Mouse (Mus musculus): ENCODE measurements at regions not wholly inside any gene's neighbourhood (a gene's known extent, or its start where the extent isn't known, plus 50 kb on each side); places are given as distances from the start of the nearest gene placed in this dataset.
"Not testable (repeated sequence)": the region's sequence is repeated elsewhere in the genome, so short reads cannot be mapped to it uniquely, and the experiment has no call there.

DNA sequence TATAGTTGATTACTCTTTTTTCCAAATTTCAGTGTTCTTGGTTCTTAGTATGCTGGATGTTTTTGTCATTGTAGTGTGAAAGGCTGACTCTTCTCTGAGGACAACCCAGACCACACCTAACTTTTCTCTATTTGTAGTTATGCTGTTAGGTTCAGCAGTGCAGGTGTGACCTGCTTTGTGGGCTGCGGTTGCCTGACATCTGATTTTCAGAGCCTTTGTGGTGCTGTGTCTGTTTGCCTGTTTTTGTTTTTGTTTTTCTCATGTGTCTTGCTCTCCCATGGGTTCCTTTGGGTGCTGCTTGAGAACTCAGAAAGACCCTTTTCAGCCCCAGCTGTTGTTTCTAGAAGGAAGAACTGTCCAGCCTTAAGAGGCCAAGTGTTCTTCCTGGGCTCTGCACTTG, 52.0 kb upstream of the Trpm1 start:
- no peak for TF ChIP-seq CTCF (conservative IDR thresholded peaks at IDR 0.05)
- Histone ChIP-seq H3K27ac (no peak overlapping the region), H3K4me3 (no peak overlapping the region)
- no peak for DNase-seq (ENCODE audit: low spot score in 2 of 2)

- Histone ChIP-seq H3K4me3 (no peak overlapping the region), H3K27ac (no peak overlapping the region)
- no peak for DNase-seq (ENCODE audit: low spot score in 2 of 2)
- no peak for TF ChIP-seq CTCF (conservative IDR thresholded peaks at IDR 0.05)
Observed at GRCm38 (mm10) chr7:64099606-64100005, 54.0 kb upstream of the Trpm1 start.

GRCm38 (mm10) chr7:64090067-64090466, 63.6 kb upstream of the Trpm1 start:
- DNase-seq (ENCODE audit: low spot score in 2 of 2): no peak
- Histone ChIP-seq H3K27ac (no peak overlapping the region), H3K4me3 (no peak overlapping the region)
- no peak for TF ChIP-seq CTCF (conservative IDR thresholded peaks at IDR 0.05)

DNA sequence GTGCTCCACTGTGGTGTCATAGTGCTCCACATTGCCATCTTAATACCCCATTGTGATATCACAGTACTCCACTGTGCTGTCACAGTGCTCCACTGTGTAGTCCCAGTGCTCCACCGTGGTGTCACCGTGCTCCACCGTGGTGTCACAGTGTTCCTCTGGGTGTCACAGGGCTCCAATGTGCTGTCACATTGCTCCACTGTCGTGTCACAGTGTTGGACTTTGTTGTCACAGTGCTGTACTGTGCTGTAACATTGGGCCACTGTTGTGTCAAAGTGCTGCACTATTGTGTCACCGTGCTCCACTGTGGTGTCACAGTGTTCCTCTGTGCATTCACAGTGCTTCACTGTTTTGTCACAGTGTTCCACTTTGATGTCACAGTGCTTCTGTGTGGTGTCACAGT, 64.6 kb upstream of the Trpm1 start:
- Histone ChIP-seq H3K27ac (no peak overlapping the region), H3K4me3 (no peak overlapping the region)
- no peak for DNase-seq (ENCODE audit: low spot score in 2 of 2)
- TF ChIP-seq CTCF (conservative IDR thresholded peaks at IDR 0.05): no peak

DNA sequence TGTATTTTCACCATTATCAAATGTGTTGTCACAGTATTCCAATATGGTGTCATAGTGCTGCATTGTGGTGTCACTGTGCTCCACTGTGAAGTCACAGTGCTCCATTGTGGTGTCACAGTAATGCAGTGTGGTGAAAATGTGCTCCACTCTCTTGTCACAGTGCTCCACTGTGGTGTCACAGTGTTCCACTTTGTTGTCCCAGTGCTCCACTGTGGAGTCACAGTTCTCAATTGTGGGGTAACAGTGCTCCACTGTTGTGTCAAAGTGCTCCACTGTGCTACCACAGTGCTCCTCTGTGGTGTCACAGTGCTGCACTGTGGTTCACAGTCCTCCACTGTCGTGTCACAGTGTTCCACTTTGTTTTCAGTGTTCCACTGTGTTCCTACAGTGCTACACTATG, 69.7 kb upstream of the Trpm1 start:
- H3K27ac ChIP-seq; H3K4me3 ChIP-seq; DNase-seq (ENCODE audit: low spot score in 2 of 2): not testable (repeated sequence)

DNA sequence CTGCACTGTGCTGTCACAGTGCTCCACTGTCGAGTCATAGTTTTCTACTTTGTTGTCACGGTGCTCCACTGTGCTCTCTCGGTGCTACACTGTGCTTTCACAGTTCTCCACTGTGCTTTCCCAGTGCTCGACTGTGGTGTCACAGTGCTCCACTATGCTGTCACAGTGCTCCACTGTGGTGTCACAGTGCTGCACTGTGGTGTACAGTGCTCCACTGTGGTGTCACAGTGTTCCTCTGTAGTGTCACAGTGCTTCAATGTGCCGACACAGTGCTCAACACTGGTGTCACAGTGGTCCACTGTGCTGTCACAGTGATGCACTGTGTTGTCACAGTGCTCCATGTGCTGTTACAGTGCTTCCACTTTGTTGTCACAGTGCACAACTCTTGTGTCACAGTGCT, 71.0 kb upstream of the Trpm1 start:
- no peak for TF ChIP-seq CTCF (conservative IDR thresholded peaks at IDR 0.05)
- Histone ChIP-seq H3K27ac (no peak overlapping the region), H3K4me3 (no peak overlapping the region)
- DNase-seq (ENCODE audit: low spot score in 2 of 2): no peak

- H3K27ac ChIP-seq: no peak overlapping the region
Observed at GRCm38 (mm10) chr7:64082201-64082600, 71.4 kb upstream of the Trpm1 start.

GRCm38 (mm10) chr7:64081618-64082017, 72.0 kb upstream of the Trpm1 start:
- DNase-seq (ENCODE audit: low spot score in 2 of 2): no peak
- TF ChIP-seq CTCF (conservative IDR thresholded peaks at IDR 0.05): no peak
- no peak overlapping the region for H3K4me3 ChIP-seq
- H3K27ac ChIP-seq: no peak overlapping the region

More at GRCm38 (mm10) chr7:64082201-64082600, 71.4 kb upstream of the Trpm1 start:
- DNase-seq (ENCODE audit: low spot score in 2 of 2): no peak
- TF ChIP-seq CTCF (conservative IDR thresholded peaks at IDR 0.05): no peak
- no peak overlapping the region for H3K4me3 ChIP-seq

- no peak overlapping the region for H3K4me3 ChIP-seq
- no peak for TF ChIP-seq CTCF (conservative IDR thresholded peaks at IDR 0.05)
- no peak for DNase-seq (ENCODE audit: low spot score in 2 of 2)
- H3K27ac ChIP-seq: no peak overlapping the region
Observed at GRCm38 (mm10) chr7:64081019-64081418, 72.6 kb upstream of the Trpm1 start.

DNA sequence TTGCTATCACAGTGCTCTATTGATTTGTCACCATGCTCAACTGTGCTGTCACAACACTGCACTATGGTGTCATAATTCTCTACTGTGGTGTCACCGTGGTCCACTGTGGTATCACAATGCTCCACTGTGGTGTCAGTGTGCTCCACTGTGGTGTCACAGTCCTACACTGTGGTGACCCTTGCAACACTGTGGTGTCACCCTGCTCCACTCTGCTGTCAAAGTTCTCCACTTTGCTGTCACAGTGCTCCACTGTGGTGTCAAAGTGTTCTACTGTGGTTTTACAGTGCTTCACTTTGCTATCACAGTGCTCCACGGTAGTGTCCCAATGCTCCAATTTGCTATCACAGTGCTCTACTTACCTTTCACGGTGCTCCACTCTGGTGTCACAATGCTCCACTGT, 74.3 kb upstream of the Trpm1 start:
- no peak for DNase-seq (ENCODE audit: low spot score in 2 of 2)
- TF ChIP-seq CTCF (conservative IDR thresholded peaks at IDR 0.05): no peak
- H3K4me3 ChIP-seq: no peak overlapping the region
- H3K27ac ChIP-seq: no peak overlapping the region

DNA sequence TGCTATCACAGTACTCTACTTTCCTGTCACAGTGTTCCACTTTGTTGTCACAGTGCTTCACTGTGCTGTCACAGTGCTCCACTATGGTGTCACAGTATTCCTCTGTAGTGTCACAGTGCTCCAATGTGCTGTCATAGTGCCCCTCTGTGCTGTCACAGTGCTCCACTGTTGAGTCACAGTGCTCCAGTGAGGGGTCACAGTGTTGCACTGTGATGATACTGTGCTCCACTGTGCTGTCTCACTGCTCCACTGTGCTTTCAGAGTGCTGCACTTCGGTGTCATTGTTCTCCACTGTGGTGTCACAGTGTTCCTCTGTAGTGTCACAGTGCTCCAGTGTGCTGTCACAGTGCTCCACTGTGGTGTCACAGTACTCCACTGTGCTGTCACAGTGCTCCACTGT, 75.0 kb upstream of the Trpm1 start:
- no peak for TF ChIP-seq CTCF (conservative IDR thresholded peaks at IDR 0.05)
- Histone ChIP-seq H3K4me3 (no peak overlapping the region), H3K27ac (no peak overlapping the region)
- DNase-seq (ENCODE audit: low spot score in 2 of 2): no peak

- DNase-seq (ENCODE audit: low spot score in 2 of 2): no peak
- no peak overlapping the region for H3K4me3 ChIP-seq
- peak; percentile 60 for TF ChIP-seq CTCF (conservative IDR thresholded peaks at IDR 0.05)
- no peak overlapping the region for H3K27ac ChIP-seq
Observed at GRCm38 (mm10) chr7:64077526-64077925, 76.1 kb upstream of the Trpm1 start.

- Histone ChIP-seq H3K4me3 (no peak overlapping the region), H3K27ac (no peak overlapping the region)
- no peak for TF ChIP-seq CTCF (conservative IDR thresholded peaks at IDR 0.05)
- DNase-seq (ENCODE audit: low spot score in 2 of 2): no peak
Observed at GRCm38 (mm10) chr7:64076764-64077360, 76.8 kb upstream of the Trpm1 start.

DNA sequence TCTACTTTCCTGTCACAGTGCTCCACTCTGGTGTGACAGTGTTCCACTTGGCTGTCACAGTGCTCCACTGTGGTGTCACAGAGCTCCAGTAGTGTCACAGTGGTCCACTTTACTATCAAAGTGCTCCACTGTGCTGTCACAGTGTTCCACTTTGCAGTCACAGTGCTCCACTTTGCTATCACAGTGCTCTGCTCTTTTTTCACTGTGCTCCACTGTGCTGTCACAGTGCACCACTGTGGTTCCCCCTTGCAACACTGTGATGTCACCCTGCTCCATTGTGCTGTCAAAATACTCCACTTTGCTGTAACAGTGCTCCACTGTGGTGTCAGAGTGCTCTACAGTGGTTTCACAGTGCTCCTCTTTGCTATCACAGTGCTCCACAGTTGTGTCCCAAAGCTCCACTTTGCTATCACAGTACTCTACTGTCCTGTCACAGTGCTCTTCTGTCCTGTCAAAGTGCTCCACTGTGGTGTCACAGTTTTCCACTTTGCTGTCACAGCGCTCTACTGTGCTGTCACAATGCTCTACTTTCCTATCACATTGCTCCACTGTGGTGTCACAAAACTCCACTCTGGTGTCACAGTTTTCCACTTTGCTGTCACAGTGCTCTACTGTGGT, 77.8 kb upstream of the Trpm1 start:
- H3K4me3 ChIP-seq: no peak overlapping the region
- TF ChIP-seq CTCF (conservative IDR thresholded peaks at IDR 0.05): no peak
- no peak for DNase-seq (ENCODE audit: low spot score in 2 of 2)
- no peak overlapping the region for H3K27ac ChIP-seq

Data from layer of hippocampus, adult 2 months (tissue).